Mouse (Mus musculus) hindbrain, embryonic 15.5 days (tissue): ENCODE data around the gene Zfp788. TPM values are rescaled to one million over a fixed set of nuclear protein-coding genes. Genes with fewer than 3 reads are reported as not detected.

Experiments
- polyA plus RNA-seq: library from polyadenylated mRNA; unstranded; fragments of >200 nt; fragmentation: Nextera tagmentation; extraction: Ambion mirVana; gene quantifications from 2 replicates; pipeline ENCODE4 v1.2.1, GENCODE M21; 2015

The Zfp788 gene
- polyA plus RNA-seq, 1 experiment from 2014 or later: 22.0 TPM

Other genes with a start within 250 kb of the Zfp788 start
- gene AI987944, start 239.8 kb upstream of the Zfp788 start, polyA plus RNA-seq: 9.6 and 9.9 TPM in 2 replicates
- 0.52 and 0.62 TPM in 2 replicates for gene Vmn2r57, start 184.5 kb upstream of the Zfp788 start, polyA plus RNA-seq
- 0.10 and 0.26 TPM in 2 replicates for gene Gm20449, start 133.8 kb upstream of the Zfp788 start, polyA plus RNA-seq
- gene AW146154, start 133.3 kb upstream of the Zfp788 start, polyA plus RNA-seq: 4.7 and 5.0 TPM in 2 replicates
- 0.19 TPM in 1 of 2 replicates, not detected in the other for gene Gm6871, start 59.5 kb upstream of the Zfp788 start, polyA plus RNA-seq
- 13.5 and 14.3 TPM in 2 replicates for gene 2610021A01Rik, start 34.0 kb upstream of the Zfp788 start, polyA plus RNA-seq
- not detected in 2 replicates for gene Vmn2r58, start 239.5 kb downstream of the Zfp788 start, polyA plus RNA-seq